Mouse (Mus musculus) activated CD4-positive, CD25-positive, alpha-beta regulatory T cell, adult 4 months (primary cell): ENCODE data around the gene RPS10-NUDT3. TPM values are rescaled to one million over a fixed set of nuclear protein-coding genes. Genes with fewer than 3 reads are reported as not detected.

Source experiments
- ATAC-seq: one replicate; pipeline ENCODE4 v1.8.0; 2017
- polyA plus RNA-seq, 2 experiments: library from polyadenylated mRNA; unstranded; fragments of 100-300 nt; shearing (Covaris generic); gene quantifications; one replicate each; pipeline ENCODE4 v1.2.1; 2017

RPS10-NUDT3 gene
- polyA plus RNA-seq, 2 experiments from 2014 or later: not detected

DNA sequence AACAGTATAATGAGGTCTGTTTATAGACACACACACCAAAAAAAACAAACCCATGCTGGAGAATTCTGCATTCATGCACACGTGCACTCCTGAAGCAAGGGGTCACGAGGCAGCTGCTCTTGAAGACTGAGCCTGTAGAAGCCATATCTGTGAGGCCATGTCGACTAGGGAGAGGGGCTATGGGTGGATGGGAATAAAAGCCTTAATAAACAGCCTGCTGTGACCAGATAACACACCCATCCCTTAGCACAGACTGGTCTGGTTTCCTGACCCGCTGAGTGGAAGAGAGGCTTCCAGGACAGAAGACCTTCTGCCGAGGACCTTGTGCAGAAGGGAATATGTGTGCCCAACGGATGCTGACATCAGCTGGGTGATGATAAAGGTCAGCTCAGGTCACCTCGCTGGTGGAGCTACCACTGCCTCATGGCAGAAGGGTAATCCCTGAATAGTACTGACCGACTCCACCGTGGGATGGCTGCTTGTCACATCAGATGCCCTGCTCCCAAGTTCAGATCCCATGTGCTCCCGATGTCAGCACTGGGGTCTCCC, 61.2 kb downstream of the RPS10-NUDT3 start:
- no peak for ATAC-seq

DNA sequence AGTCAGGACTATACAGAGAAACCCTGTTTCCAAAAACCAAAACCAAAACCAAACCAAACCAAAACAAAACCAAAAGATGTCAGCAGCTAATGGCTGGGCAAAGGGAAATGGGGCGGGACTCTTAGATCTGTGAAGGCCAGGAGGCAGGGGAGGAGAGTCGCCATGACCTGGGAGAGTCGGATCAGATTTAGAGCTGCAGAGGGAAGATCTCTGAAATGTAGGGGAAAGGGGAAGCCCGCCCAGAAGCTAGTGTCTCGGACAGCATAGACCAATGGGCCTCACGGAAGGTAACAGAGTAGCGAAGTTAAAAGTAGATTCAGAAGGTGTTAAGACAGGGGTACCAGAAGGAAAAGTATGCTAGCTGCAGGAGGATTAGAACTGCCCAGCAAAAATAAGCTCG, 63.7 kb downstream of the RPS10-NUDT3 start:
- no peak for ATAC-seq

DNA sequence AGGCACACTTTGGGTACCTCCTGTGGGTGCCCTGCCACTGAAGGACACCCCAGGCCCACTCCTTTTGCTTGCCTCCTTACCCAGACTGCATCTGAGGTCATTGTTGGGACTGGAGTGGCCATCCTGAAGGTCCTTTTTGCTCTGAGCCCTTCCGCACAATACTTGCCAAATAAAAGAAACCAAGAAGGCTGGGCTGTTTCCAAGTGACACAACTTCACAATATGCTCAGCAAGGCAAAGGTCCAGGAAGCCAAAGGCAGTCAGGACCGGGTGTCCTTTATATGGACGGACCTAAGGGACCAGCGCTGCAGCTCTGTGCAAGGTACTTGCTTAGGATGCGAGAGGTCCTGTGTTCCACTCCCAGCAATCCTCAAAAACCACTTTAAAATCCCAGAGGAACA, 66.8 kb downstream of the RPS10-NUDT3 start:
- ATAC-seq: no peak

DNA sequence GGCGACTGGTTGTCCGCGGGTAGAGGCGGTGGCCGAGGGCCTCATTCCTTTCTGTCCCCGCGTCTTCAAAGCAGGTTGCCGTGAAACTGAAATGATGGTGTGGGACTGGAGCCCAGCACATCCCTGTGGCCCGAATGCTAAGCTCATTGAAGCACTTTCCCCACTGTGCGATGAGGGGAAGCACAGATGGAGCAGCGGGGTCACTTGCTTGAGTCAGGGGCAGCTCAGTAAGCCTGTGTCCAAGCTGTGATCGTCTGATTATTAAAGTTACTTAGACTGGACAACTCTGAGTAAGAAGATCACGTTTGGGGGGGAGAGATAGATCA, 69.1 kb downstream of the RPS10-NUDT3 start:
- ATAC-seq: peak; percentile 34

DNA sequence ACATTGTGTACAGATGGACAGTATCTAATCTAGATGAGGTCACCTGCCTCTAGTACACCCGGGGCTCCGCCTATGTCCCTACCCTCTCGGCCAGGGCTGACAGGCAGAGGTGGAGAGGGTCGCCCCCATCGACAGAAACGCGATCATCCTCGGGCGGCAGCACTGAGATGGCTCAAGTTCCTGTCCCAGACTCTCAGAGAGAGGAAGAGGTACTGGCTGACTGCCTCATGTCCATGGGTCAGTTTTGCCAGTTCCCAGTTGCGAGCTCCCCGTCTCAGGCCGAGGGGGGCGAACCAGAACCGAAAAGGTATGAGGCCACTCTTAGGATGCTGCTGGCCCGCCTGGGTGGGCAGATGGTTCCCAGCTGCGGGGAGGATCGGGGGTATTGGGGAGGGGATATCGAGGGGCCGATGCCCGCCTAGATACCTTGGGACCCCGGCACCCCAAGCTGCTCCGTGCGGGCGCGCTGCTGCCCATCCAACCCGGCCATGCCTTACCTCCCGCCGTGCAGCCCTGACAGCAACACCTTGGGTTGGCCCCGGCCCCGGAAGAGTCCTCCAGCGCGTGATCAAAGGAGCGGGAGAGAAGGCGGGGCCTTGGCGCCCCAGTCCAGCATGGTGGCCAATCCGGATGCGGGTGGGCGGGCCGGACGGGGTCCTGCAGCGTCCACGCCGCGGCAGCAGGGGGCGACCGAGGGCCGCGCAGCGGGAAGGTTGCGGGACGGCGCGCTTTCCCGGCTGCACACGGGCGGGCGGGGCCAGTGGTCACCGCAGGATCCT, 69.7 kb downstream of the RPS10-NUDT3 start, which contains the start of gene AI413582:
AI413582 (minus strand) TSS at position 594 of the 779 bp plus-strand sequence.
- peak; percentile 93 for ATAC-seq

DNA sequence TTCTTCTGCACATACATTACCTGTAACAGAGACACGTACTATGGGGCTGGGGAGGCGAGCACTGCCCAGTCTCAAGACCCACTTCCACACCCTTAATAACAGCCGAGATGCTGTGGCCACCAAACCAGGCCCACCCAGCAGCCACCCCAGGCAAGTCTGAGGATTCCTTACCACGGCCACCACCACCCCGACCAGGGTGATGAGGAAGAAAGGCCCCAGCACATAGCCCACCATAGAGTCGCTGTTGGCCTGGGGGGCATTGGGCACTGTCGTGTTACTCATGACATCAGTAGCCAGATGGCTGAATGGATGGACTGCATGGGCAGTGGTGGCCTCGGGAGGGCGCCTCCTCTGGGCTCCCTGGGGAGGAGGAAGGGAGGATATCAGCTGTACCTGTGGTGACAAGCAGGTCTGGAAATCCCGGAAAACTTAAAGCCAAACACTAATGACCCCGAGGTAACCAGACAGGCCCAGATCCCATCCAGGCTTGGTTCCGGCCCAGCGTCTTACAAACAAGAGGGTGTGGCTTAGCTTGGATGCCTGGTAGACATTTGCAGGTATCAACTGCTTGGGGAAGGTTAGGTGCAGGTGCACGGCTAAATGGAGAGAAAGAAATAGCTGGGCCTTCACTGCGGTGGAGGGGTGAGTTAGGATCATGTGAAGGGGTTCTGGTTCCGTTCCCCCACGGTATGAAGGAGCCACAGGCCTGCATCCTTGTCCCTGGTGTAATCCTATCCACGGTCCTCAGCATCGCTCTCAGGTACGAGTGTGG, 70.4 kb downstream of the RPS10-NUDT3 start:
- ATAC-seq: peak; percentile 5

DNA sequence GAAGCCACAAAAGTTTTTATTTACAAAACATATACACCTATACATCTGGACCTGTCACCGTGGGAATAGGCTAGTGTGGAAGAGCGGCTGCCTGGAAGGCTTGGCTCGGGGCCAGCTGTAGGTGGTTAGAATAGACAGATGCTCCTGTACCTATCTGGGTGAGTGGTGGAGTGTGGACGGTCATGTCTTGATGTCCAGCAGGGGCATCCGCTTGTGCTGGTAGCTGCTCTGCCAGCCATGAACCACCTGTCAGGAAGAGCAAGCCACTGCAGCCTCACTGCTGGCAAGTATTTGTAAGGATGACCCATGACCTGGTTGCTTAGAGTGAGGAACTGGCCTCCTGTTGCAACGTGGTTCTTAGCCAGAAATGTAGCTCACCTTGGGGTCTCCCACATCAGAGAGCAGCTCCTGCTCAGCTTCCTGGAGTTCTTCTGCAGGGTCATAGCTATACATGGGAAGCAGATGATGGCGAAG, 71.2 kb downstream of the RPS10-NUDT3 start:
- no peak for ATAC-seq

DNA sequence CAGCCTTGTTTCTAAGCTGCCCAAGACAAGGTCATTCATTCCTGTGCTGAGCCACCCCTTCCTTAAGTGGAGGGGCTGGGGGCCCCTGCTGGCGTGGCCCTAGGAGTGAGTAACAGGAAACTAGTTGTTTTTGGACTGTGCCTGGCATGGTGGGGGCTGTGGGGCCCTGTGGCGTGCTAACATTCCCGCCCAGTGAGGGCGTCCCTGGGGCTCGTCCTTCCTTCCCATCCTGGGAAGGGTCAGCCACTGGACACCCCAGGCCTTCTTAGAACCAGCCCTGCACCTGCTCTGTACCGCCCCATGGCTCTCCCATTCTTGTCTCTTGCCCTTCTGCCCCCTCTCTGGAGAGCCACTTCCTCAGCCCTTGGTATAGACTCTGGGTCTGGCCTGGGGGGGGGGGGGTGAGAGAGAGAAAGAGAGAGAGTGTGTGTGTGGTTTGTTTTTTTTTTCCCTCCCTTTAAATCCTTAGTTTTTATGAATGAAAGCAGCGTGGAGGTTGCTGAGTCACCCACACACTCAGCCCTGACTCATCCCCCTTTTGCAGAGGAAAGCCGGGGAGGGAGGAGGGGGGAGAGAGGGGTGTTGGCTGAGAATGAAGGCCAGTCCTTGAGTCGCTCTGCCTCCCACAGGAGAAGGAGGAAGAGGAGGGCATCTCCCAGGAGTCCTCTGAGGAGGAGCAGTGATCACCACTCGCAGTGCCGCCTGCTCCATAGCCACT, 73.1 kb downstream of the RPS10-NUDT3 start:
- no peak for ATAC-seq

DNA sequence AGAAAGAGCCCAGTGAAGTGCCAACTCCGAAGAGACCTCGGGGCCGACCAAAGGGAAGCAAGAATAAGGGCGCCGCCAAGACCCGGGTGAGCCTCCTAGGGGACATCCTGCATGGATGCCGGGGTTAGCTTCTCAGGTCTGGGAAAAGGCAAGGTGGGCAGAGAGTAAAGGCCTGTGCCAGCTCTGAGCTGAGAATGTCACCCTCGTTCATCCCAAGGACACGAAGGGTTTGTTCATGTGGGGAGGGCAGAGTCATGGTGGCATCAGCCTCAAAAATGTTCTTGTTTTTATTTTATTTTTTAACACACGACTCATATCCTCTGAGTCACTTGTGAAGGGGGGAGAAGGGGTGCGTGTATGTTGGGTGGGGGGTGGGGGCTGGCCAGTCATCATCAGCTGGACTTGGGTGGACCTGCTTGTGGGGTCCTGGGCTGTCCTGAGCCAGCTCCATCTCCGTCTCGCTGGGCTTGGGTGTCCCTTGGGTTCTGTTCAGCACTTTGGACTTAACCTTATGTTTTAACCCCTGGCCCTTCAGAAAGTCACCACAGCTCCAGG, 74.0 kb downstream of the RPS10-NUDT3 start:
- ATAC-seq: no peak

DNA sequence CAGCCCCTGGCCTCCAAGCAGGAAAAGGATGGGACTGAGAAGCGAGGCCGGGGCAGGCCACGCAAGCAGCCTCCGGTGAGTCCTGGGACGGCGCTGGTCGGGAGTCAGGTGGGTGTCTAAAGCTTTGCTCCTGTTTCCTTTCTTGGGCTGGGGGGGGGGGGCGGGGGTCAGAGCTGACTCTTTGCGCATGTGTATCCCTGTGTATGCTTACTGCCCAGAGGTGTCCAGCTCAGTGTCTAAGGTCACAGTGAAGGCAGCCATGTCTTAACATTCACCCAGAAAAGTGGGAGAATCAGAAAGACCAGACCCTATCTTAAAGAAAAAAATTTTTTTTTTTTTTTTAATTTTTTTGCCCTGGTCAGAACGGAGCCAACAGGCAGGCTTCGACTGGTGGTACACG, 75.4 kb downstream of the RPS10-NUDT3 start:
- no peak for ATAC-seq

DNA sequence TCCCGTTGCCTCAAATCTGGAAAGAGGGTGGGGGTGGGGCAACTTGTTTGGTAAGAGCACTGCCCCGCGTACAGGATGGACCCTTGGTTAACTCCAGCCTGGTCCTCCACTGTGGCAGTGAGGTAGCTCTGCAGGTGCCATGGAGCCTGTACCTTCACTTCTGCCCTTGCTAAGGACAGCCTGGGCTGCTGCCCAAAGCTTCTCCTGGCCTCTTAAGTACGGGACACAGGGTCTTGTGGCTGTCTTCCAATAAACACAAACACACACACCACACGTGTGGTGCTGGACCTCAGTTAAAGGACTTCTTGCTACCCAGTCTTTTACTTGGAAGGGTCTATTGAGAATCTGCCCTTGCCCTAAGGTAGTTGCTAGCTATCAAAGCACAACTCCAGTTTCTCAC, 76.2 kb downstream of the RPS10-NUDT3 start:
- ATAC-seq: no peak

DNA sequence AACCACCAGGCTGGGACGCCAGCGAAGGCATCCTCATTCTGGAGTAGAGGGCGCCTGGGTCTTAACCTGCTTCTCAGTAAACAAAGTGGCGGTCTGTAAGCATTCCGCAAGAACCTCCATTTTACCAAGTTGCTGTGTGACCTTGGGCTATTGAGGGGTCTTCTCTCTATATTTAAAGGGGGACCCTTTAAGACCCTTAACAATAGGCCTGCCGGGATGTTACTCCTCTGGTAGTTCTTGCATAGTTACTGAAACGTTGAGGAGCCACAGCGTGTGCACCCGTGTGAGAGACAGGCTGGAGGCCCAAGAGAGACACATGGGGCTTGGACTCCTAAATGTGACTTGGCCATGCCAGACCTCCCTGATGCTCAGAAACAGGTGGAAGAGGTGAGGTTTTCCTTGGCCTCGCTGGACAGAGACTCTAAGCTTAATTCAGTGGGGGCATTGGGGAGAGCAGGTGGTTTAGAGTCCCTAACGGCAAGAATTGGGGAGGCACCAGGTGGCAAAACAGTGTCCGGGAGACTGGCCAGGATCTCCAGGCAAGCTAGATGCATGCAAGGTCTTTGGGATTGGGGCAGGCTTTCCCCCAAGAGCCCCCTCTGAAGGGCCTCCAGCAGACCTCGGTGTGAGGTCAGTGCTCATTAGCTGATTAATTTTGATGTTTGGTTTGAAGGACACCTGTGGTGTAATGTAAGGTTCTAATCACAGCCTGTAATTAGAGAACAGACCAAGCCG, 76.9 kb downstream of the RPS10-NUDT3 start:
- no peak for ATAC-seq

DNA sequence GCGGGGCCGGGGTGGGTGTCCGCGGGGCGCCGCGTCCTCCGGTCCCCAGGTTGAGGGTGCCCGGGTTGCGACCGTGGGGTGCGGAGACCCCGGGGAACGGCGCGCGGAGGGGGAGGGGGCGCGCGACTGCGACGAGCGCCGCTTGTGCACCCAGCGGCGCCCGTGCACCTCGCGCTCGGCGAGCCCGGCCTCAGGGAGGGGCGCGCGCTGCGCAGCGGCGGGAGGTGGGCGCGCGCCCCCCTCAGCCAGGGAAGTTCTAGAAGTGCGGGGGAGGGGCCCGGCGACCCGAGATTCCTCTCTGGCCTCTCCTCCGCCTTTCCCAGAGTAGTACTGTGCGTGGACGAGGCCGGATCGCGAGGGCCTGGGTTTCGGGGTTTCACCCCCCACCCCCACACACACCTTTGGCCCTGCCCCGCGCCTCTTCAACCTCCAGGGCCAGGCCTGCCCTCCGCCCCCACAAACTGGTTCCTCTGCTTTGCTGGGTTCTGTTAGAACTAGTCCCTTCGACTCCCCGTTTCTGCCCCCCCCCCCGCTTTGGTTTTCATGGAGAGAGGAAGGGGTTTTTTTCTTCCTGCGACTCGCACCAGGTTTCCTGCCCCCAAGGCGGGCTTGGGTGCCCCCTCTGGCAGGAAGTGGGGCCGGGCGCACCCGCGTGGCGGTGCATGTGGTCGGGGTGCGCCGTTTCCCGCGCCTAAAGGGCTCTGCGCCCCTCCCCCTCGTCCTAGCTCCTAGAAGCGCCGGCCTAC, 77.7 kb downstream of the RPS10-NUDT3 start:
- peak; percentile 22 for ATAC-seq

DNA sequence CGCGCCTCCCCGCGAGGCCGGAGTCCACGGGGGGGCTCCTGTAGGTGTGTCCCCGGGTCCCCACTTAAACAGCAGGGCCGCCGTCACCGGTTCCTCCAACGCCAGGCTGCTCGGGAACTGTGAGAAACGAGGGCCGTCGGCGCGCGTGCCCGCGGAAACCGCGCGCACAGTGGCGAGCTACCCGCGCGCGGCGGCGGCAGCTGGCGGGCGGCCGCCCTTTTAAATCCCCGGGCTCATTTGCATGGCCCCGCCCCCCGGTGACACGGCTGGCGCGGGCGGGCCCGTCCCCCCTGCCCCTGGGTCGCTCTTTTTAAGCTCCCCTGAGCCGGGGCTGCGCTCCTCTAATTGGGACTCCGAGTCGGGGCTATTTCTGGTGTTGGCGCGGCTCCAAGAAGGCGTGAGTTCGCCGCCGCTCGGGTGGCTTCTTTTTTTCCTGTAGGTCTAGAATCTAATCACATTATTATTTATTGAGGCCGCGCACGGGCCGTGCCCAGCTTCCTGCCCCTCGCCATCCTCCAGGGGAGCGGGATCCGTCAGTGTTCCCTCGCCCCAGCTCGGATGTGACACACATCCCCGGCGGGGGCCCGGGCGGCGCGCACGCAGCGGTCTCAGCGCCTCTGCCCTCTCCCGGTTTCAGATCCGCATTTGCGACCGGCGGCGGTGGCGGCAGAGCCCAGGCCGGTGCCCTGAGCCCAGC, 78.6 kb downstream of the RPS10-NUDT3 start, which contains the start of gene Hmga1:
Hmga1 (plus strand) TSS at position 183 of the 697 bp plus-strand sequence.
- peak; percentile 69 for ATAC-seq

DNA sequence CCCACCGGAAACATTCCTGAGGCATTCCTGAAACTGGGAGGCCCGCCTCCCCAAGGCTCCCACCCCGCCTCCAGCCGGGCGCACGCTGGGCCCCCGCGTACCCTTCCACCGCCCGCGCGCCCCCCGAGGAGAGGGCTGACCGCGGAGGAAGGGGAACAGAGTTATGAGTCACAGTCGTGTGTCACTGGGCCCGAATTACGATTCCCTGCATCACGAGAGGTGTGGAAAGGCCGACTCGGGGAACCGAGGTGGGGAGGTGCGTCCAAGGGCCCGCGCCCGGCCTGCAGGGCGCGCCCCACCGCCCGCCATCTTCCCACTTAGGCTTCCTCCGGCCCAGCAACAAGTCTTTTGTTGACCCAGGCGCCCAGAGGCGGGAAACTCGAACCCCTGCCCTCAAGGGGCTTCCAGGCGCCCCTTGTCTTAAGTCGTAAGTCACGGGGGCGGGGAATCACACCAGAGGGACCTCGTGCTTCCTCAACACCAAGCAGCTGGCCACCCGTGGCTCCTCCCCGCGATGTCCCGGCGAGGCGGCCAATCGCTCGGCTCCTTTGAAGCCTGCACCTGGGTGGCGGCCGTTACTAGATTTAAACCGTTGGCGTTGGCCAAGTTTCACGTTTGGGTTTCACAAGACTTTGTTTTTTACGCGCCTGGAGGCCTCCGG, 79.4 kb downstream of the RPS10-NUDT3 start:
- peak; percentile 21 for ATAC-seq

DNA sequence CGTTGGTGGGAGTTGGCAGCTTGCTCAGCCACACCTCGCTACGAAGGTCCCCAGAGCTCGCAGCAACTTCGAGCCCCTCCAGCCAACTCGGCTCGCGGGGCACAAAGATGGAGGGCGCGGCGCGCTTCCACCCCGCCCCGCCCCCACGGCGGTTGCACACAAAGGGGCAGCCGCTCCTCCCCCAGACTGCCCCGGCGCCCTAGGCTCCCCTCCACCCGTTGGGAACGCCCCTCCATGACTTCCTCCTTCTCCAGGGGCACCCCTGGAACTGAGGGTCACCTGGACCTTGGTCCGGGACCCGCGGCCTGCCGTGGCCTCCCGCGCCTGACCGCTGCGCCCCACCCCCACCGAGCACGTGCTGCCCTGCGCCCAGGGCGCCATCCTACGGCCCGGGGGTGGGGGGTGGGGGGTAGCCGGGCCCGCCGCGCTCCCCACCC, 79.9 kb downstream of the RPS10-NUDT3 start:
- ATAC-seq: no peak

DNA sequence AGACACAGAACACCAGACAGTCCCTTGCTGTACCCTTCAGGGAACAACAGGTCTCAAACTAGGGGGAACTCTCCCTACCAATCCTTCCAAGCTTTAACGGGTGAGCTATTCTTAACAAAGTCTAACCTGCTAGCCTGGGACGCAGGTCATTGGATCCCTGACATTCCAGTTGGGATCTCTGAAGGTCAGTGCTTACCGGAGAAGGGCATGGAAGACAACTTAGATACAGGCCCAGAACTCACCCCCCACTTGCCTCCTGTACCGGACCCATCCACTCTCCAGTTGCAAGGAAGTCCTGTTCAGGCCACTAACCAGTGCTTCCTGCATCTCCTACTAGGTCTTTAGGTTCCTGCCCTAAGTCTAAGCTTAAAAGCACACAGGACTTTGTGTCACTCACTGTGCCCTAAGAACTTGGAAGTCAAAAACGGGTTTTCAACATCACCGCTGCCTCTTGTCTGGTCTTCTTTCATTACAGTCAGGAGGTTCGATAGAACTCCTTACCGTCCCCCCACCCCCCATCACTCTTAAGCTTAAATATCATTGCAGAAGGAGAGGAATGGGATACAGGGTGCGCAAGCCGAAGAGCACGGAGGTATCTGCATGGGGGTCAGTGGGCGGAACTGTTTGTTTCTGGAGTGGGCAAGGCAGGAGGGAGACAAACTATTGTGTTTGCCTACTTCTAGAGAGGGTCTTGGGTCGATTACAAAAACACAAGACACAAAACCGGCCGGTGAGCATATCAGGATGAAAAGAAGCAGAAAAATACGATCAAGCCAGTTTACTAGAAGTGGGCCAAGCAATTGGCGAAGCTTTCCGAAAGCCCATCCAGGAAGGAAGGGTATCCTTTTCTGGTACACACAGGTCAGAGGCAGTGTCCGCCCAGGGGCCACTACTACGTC, 80.7 kb downstream of the RPS10-NUDT3 start:
- ATAC-seq: no peak
